In the genomic region with DNA sequence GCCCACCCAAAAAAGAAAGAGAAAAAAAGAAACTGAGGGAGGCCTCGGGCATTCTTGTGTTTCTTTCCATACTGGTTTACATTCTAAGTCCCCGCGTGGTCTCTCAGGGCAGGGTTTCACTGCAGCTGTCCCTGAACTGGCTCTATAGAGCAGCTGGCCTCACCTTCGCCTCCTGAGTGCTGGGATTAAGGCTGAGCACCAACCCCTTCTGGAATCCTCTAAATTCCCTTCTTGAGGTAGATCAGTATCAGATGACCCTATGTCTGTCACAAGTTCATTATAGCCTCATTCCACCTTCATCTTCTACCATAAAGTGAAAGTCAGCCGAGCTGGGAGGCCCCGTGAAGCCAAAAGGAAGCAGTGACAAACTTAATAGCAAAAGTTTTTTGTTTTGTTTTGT, we compare ENCODE assay signal across 39 mouse cellular contexts. TPM values are rescaled to one million over a fixed set of nuclear protein-coding genes. Genes with fewer than 3 reads are reported as not detected.
"Had no signal": no experiment of that assay in that cellular context is flagged by ENCODE, and none has a peak within 500 bp of the region (broad histone marks: within the 10 kb centered on the region; RNA-seq: fewer than 3 reads in every experiment).

No protein-coding gene starts in this region.

- H3K9ac ChIP-seq: heart, embryonic 12.5 days; hindbrain, embryonic 13.5 days; hindbrain, embryonic 15.5 days; kidney, embryonic 15.5 days; limb, embryonic 13.5 days; limb, embryonic 15.5 days; liver, embryonic 12.5 days had no signal

- H3K4me2 ChIP-seq: heart, embryonic 12.5 days; hindbrain, embryonic 13.5 days; hindbrain, embryonic 15.5 days; kidney, embryonic 15.5 days; limb, embryonic 13.5 days; limb, embryonic 15.5 days had no signal

- H3K4me3 ChIP-seq: heart, embryonic 10.5 days; heart, embryonic 12.5 days; hindbrain, embryonic 13.5 days; hindbrain, embryonic 15.5 days; kidney, embryonic 15.5 days; limb, embryonic 13.5 days; limb, embryonic 15.5 days; liver, embryonic 12.5 days had no signal

- ATAC-seq: hindbrain, postnatal 0 days; liver, embryonic 12.5 days had no signal

- DNase-seq: gastrocnemius, postnatal 14 days; gastrocnemius, postnatal 36 days; heart, adult 18-20 months; heart, postnatal 10 days; heart, postnatal 36 days; kidney, adult 11 months; kidney, adult 2 months; kidney, adult 9 months; kidney, postnatal 14 days; kidney, postnatal 36 days; layer of hippocampus, adult 9-11 months; layer of hippocampus, postnatal 36 days; left cerebral cortex, postnatal 4 days had no signal

- H3K9me3 ChIP-seq: heart, embryonic 10.5 days; heart, embryonic 12.5 days; hindbrain, embryonic 13.5 days; hindbrain, embryonic 15.5 days; kidney, embryonic 15.5 days; limb, embryonic 13.5 days; limb, embryonic 15.5 days; liver, embryonic 12.5 days had no signal

- H3K36me3 ChIP-seq: heart, embryonic 10.5 days; heart, embryonic 12.5 days; hindbrain, embryonic 13.5 days; hindbrain, embryonic 15.5 days; kidney, embryonic 15.5 days; limb, embryonic 13.5 days; limb, embryonic 15.5 days; liver, embryonic 12.5 days had no signal

- H3K27ac ChIP-seq: heart, embryonic 10.5 days; hindbrain, embryonic 13.5 days; hindbrain, embryonic 15.5 days; hindbrain, postnatal 0 days; kidney, embryonic 15.5 days; kidney, postnatal 0 days; limb, embryonic 13.5 days; limb, embryonic 15.5 days; liver, embryonic 12.5 days had no signal

RNA-seq across cellular contexts. Expression of a gene that starts 25.5 kb away (rescaled TPM):
- total RNA-seq: gastrocnemius, adult 18-20 months; gastrocnemius, adult 8-10 months; gastrocnemius, postnatal 14 days; gastrocnemius, postnatal 36 days; heart, adult 18-20 months; heart, adult 8-10 months; heart, postnatal 10 days; heart, postnatal 36 days; hematopoietic stem cell, adult 5-6 weeks; hindbrain, postnatal 0 days; layer of hippocampus, adult 18-20 months; layer of hippocampus, adult 8-10 months; layer of hippocampus, postnatal 14 days; layer of hippocampus, postnatal 36 days; left cerebral cortex, adult 18-20 months; left cerebral cortex, adult 8-10 months; left cerebral cortex, postnatal 10 days; left cerebral cortex, postnatal 25 days; left cerebral cortex, postnatal 4 days; liver, adult 2 months had no signal
- polyA plus RNA-seq: gonadal fat pad, adult 2 months; heart, embryonic 10.5 days; hindbrain, embryonic 11.5 days; hindbrain, embryonic 13.5 days; hindbrain, embryonic 15.5 days; hindbrain, postnatal 0 days; intestine, embryonic 14.5 days; kidney, embryonic 15.5 days; large intestine, adult 2 months; limb, embryonic 13.5 days; liver, adult 2 months; liver, embryonic 12.5 days had no signal

RNA-seq across cellular contexts. Expression of a gene that starts 47.4 kb away (rescaled TPM):
- total RNA-seq: hematopoietic stem cell, adult 5-6 weeks had no signal
